Mouse (Mus musculus) heart, postnatal 0 days (tissue): Measurements from ENCODE around the gene Pgbd1.

Source experiments
- CTCF ChIP-seq: IDR thresholded peaks from 2 replicates; pipeline ENCODE4 v1.5.1; 2016; ENCODE audit warnings: antibody characterized with exemption, control low read depth, low read depth
- EP300 ChIP-seq: IDR thresholded peaks from 2 replicates; pipeline ENCODE4 v1.6.1; 2016; ENCODE audit warnings: antibody characterized with exemption, low read depth

DNA sequence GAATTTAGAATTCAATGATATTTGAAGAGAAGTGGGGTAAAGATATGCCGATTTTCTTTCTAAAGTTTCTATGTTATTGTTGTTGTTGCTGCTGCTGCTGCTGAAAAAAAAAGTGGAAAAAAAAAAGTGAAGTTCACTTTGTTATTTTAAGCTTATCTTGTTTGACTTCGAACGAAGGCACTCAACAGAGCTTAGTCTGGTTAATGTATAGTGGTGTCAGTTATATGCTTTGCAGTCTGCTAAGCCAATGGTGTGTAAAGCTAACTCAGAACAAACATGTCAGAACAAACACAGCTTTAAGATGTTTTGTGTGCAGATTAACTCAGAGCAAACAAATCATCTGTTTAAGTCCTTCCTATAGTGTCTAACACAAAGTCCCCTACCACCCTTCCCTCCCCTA is 13.3 kb upstream of the Pgbd1 start:
- TF ChIP-seq EP300 (no peak), CTCF (no peak)
